Mouse (Mus musculus) MEL (cell line): Measurements from ENCODE around the gene Myo10. TPM values are rescaled to one million over a fixed set of nuclear protein-coding genes. Genes with fewer than 3 reads are reported as not detected.

Source experiments
- DNase-seq: peaks from one replicate; pipeline ENCODE4 v3.0.0; 2011; ENCODE audit warnings: low read depth, low spot score
- H3K27ac ChIP-seq: 2 replicates; pipeline ENCODE4 v1.5.1; 2012; ENCODE audit warnings: low read depth, mild to moderate bottlenecking, control low read depth, low read length, moderate library complexity; ENCODE audit not compliant: control insufficient read depth
- H3K27me3 ChIP-seq, 2 experiments: fragments of 150-350 bp in 1 of 2; sonication (generic) in 1 of 2; 2 replicates each; pipeline ENCODE4 v1.6.1; 2012; ENCODE audit warnings: low read length in 2 of 2, mild to moderate bottlenecking in 2 of 2, improper control_type of control experiment in 1 of 2, moderate library complexity in 1 of 2; ENCODE audit not compliant: insufficient read depth in 2 of 2, control insufficient read depth in 1 of 2
- H3K36me3 ChIP-seq, 2 experiments: 2 replicates each; pipeline ENCODE4 v1.6.1; 2012 to 2014; ENCODE audit warnings: low read length in 2 of 2, improper control_type of control experiment in 1 of 2, inconsistent platforms in 1 of 2, mild to moderate bottlenecking in 1 of 2; ENCODE audit not compliant: insufficient read depth in 2 of 2, control insufficient read depth in 1 of 2
- H3K4me1 ChIP-seq, 2 experiments: fragments of 150-350 bp in 1 of 2; sonication (generic) in 1 of 2; 2 replicates each; pipeline ENCODE4 v1.6.1; 2012; ENCODE audit warnings: low read length in 2 of 2, improper control_type of control experiment in 1 of 2, mild to moderate bottlenecking in 1 of 2; ENCODE audit not compliant: insufficient read depth in 2 of 2, control insufficient read depth in 1 of 2
- H3K4me3 ChIP-seq, 2 experiments: fragments of 150-350 bp in 1 of 2; sonication (generic) in 1 of 2; 2 replicates each; pipeline ENCODE4 v1.5.1; 2012; ENCODE audit warnings: low read depth in 2 of 2, low read length in 2 of 2, mild to moderate bottlenecking in 2 of 2, moderate library complexity in 2 of 2, control low read depth in 1 of 2, improper control_type of control experiment in 1 of 2; ENCODE audit not compliant: control insufficient read depth in 1 of 2, insufficient read depth in 1 of 2
- H3K79me2 ChIP-seq: 2 replicates; pipeline ENCODE4 v1.6.1; 2012; ENCODE audit warnings: mild to moderate bottlenecking, low read length, moderate library complexity; ENCODE audit not compliant: control insufficient read depth, poor library complexity, insufficient read depth
- H3K9ac ChIP-seq: 2 replicates; pipeline ENCODE4 v1.6.1; 2012; ENCODE audit warnings: low read depth, mild to moderate bottlenecking, control low read depth, low read length, moderate library complexity; ENCODE audit not compliant: control insufficient read depth, poor library complexity, severe bottlenecking
- H3K9me3 ChIP-seq: fragments of 150-350 bp; sonication (generic); replicated peaks from 2 replicates; pipeline ENCODE4 v1.6.1; 2012; ENCODE audit warnings: mild to moderate bottlenecking, low read length, improper control_type of control experiment, moderate library complexity; ENCODE audit not compliant: insufficient read depth
- BHLHE40 ChIP-seq: IDR thresholded peaks from 2 replicates; pipeline ENCODE4 v1.6.1; 2012; ENCODE audit warnings: low read depth, mild to moderate bottlenecking, inconsistent platforms, low read length, improper control_type of control experiment, borderline replicate concordance
- CHD1 ChIP-seq: IDR thresholded peaks from 2 replicates; pipeline ENCODE4 v1.6.1; 2012; ENCODE audit warnings: low read depth, mild to moderate bottlenecking, inconsistent platforms, low read length, improper control_type of control experiment
- CTCF ChIP-seq, 3 experiments: IDR thresholded peaks in 2 of 3; conservative IDR thresholded peaks in 1 of 3; 2 replicates each; pipeline ENCODE4 v1.5.1; 2011 to 2012; ENCODE audit warnings: low read length in 3 of 3, low read depth in 2 of 3, mild to moderate bottlenecking in 2 of 3, improper control_type of control experiment in 1 of 3, inconsistent platforms in 1 of 3, mixed read lengths in 1 of 3, moderate library complexity in 1 of 3; ENCODE audit not compliant: control insufficient read depth in 1 of 3, insufficient read depth in 1 of 3, poor library complexity in 1 of 3, severe bottlenecking in 1 of 3
- ELF1 ChIP-seq: IDR thresholded peaks from 2 replicates; pipeline ENCODE4 v1.6.1; 2014; ENCODE audit warnings: low read depth, mild to moderate bottlenecking, inconsistent platforms, low read length, improper control_type of control experiment, moderate library complexity
- EP300 ChIP-seq, 2 experiments: IDR thresholded peaks; 2 replicates each; pipeline ENCODE4 v1.6.1; 2011; ENCODE audit warnings: improper control_type of control experiment in 2 of 2, low read length in 2 of 2, low read depth in 1 of 2, mild to moderate bottlenecking in 1 of 2
- HCFC1 ChIP-seq: IDR thresholded peaks from 2 replicates; pipeline ENCODE4 v1.6.1; 2012; ENCODE audit warnings: low read depth, mild to moderate bottlenecking, inconsistent platforms, low read length, improper control_type of control experiment, moderate library complexity
- KAT2A ChIP-seq: conservative IDR thresholded peaks from 2 replicates; pipeline ENCODE4 v1.6.1; 2012; ENCODE audit warnings: low read depth, low read length, improper control_type of control experiment, inconsistent platforms
- MAFK ChIP-seq: IDR thresholded peaks from 2 replicates; pipeline ENCODE4 v1.6.1; 2011; ENCODE audit warnings: low read depth, mild to moderate bottlenecking, low read length, improper control_type of control experiment, borderline replicate concordance
- MEF2A ChIP-seq: IDR thresholded peaks from 2 replicates; pipeline ENCODE4 v1.6.1; 2014; ENCODE audit warnings: low read depth, mild to moderate bottlenecking, inconsistent platforms, low read length, improper control_type of control experiment; ENCODE audit not compliant: poor library complexity, insufficient replicate concordance, severe bottlenecking; ENCODE audit errors: extremely low read depth
- MXI1 ChIP-seq: IDR thresholded peaks from 2 replicates; pipeline ENCODE4 v1.6.1; 2011; ENCODE audit warnings: mild to moderate bottlenecking, low read depth, low read length, improper control_type of control experiment
- MYB ChIP-seq: IDR thresholded peaks from 2 replicates; pipeline ENCODE4 v1.6.1; 2011; ENCODE audit warnings: mild to moderate bottlenecking, low read depth, low read length, improper control_type of control experiment
- POLR2AphosphoS2 ChIP-seq: IDR thresholded peaks from 2 replicates; pipeline ENCODE4 v1.6.1; 2011; ENCODE audit warnings: low read length, improper control_type of control experiment
- POLR2AphosphoS5 ChIP-seq: IDR thresholded peaks from 2 replicates; pipeline ENCODE4 v1.6.1; 2012; ENCODE audit warnings: low read depth, borderline replicate concordance, mild to moderate bottlenecking, inconsistent platforms, low read length, moderate library complexity, mixed read lengths
- RAD21 ChIP-seq: IDR thresholded peaks from 2 replicates; pipeline ENCODE4 v1.6.1; 2011; ENCODE audit warnings: mild to moderate bottlenecking, low read depth, low read length, improper control_type of control experiment
- RCOR1 ChIP-seq: IDR thresholded peaks from 2 replicates; pipeline ENCODE4 v1.6.1; 2012; ENCODE audit warnings: low read depth, mild to moderate bottlenecking, inconsistent platforms, low read length, improper control_type of control experiment
- SMC3 ChIP-seq: IDR thresholded peaks from 2 replicates; pipeline ENCODE4 v1.6.1; 2011; ENCODE audit warnings: low read depth, low read length, improper control_type of control experiment
- UBTF ChIP-seq: IDR thresholded peaks from 2 replicates; pipeline ENCODE4 v1.6.1; 2012; ENCODE audit warnings: low read depth, mild to moderate bottlenecking, inconsistent platforms, low read length, improper control_type of control experiment, moderate library complexity, borderline replicate concordance; ENCODE audit not compliant: insufficient read depth
- ZKSCAN1 ChIP-seq: IDR thresholded peaks from 2 replicates; pipeline ENCODE4 v1.6.1; 2012; ENCODE audit warnings: low read depth, mild to moderate bottlenecking, inconsistent platforms, low read length, improper control_type of control experiment, moderate library complexity
- ZMIZ1 ChIP-seq: IDR thresholded peaks from 2 replicates; pipeline ENCODE4 v1.6.1; 2012; ENCODE audit warnings: low read depth, mild to moderate bottlenecking, inconsistent platforms, low read length, improper control_type of control experiment, moderate library complexity
- polyA plus RNA-seq, 2 experiments: library from polyadenylated mRNA; stranded (reverse) in 1 of 2; unstranded in 1 of 2; fragments of >175 nt in 1 of 2; fragments of >200 nt in 1 of 2; gene quantifications; 2 replicates each; pipeline versions ENCODE4 v1.2.1 to v1.2.4; 2012; ENCODE audit warnings: low replicate concordance in 2 of 2, low read depth in 1 of 2; ENCODE audit not compliant: insufficient read length in 2 of 2, insufficient read depth in 1 of 2, missing spikeins in 1 of 2
- total RNA-seq: library from RNA; depleted of rRNA; stranded (reverse); fragments of 300-350 nt; gene quantifications from 2 replicates; pipeline ENCODE4 v1.2.3, GENCODE M21; 2012

Gene Myo10
- total and polyA plus RNA-seq, 3 experiments = 0.01 TPM; not detected in 2

DNA sequence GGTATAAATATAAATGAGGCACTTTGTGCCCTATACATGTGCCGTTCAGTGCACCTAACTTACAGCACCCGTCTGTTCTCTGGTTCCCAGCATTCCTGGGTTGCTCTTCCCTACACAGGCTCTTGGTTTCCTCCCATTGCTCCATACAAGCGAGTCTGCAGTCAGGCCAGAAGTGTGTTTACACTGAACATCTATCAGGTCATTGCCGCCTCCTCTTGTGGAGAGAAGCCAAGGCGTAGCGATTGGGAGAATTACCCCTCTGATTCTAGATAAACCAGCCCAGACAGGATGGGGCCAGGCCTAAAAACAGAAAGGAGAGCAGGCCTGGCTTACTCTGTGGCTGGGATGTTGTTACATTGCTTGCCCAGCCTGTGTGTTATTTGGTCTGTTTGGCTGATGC lies 187.3 kb downstream of the Myo10 start:
- no peak for TF ChIP-seq POLR2AphosphoS2
- no peak for TF ChIP-seq KAT2A
- no peak for TF ChIP-seq ZMIZ1
- no peak for TF ChIP-seq CTCF (IDR thresholded peaks at IDR 0.05 in 2 of 3, conservative IDR thresholded peaks at IDR 0.05 in 1 of 3; ENCODE audit: control insufficient read depth in 1 of 3, insufficient read depth in 1 of 3, low read depth in 2 of 3, low read length in 3 of 3, poor library complexity in 1 of 3, severe bottlenecking in 1 of 3)
- no peak for TF ChIP-seq BHLHE40
- no peak for TF ChIP-seq HCFC1
- no peak for TF ChIP-seq RAD21
- no peak for TF ChIP-seq MYB
- no peak for TF ChIP-seq SMC3
- no peak for TF ChIP-seq MEF2A
- no peak for TF ChIP-seq RCOR1
- TF ChIP-seq ELF1 = no peak
- TF ChIP-seq MXI1 = no peak
- no peak for TF ChIP-seq UBTF
- no peak for TF ChIP-seq ZKSCAN1
- TF ChIP-seq MAFK = no peak
- no peak for TF ChIP-seq CHD1
- TF ChIP-seq EP300 (IDR thresholded peaks at IDR 0.05; ENCODE audit: low read depth in 1 of 2, low read length in 2 of 2) = no peak
- H3K9ac ChIP-seq = no peak overlapping the region
- DNase-seq = no peak
- no peaks in the 10 kb centered on the region for H3K27me3 ChIP-seq
- no peaks in the 10 kb centered on the region for H3K36me3 ChIP-seq
- no peaks in the 10 kb centered on the region for H3K9me3 ChIP-seq
- no peaks in the 10 kb centered on the region for H3K79me2 ChIP-seq
- H3K4me3 ChIP-seq = no peak overlapping the region
- no peaks in the 10 kb centered on the region for H3K4me1 ChIP-seq
- H3K27ac ChIP-seq = no peak overlapping the region

DNA sequence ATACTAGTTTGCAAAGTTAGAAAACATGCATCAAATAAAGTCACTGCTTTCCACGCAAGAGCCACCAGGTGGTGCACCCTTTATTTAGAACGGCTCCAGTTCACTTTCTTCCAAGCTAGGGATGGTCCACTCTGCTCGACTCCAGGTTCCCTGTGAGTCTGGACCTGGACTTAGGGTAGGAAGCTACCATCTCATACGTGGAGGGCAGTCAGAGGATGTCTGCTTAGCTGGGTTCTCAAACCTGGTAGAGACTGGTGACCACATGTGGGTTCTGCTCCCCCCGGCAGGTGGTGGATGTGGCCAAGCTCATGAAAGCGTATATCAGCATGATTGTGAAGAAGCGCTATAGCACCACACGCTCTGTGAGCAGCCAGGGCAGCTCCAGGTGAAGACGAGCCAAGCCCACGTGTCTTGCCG lies 189.5 kb downstream of the Myo10 start:
- Histone ChIP-seq H3K9ac (no peak overlapping the region), H3K4me1 (no peaks in the 10 kb centered on the region), H3K27me3 (no peaks in the 10 kb centered on the region), H3K79me2 (no peaks in the 10 kb centered on the region), H3K9me3 (no peaks in the 10 kb centered on the region), H3K36me3 (no peaks in the 10 kb centered on the region), H3K4me3 (no peak overlapping the region), H3K27ac (no peak overlapping the region)
- peak; percentile 9 for DNase-seq
- TF ChIP-seq CTCF (IDR thresholded peaks at IDR 0.05 in 2 of 3, conservative IDR thresholded peaks at IDR 0.05 in 1 of 3; ENCODE audit: control insufficient read depth in 1 of 3, insufficient read depth in 1 of 3, low read depth in 2 of 3, low read length in 3 of 3, poor library complexity in 1 of 3, severe bottlenecking in 1 of 3) (peak in 2 of 3 experiments; percentile 10 to 17; a peak in 2 of 6 replicates), SMC3 (peak; percentile 37; the same call in 1 of the 2 replicates), POLR2AphosphoS5 (no peak)
